Mouse (Mus musculus) lung, postnatal 0 days (tissue): ENCODE data around the gene Gm45844.
"Not testable (repeated sequence)": the region's sequence is repeated elsewhere in the genome, so short reads cannot be mapped to it uniquely, and the experiment has no call there.

Experiments used
- CTCF ChIP-seq: IDR thresholded peaks from 2 replicates; pipeline ENCODE4 v1.5.1; 2016; ENCODE audit warnings: antibody characterized with exemption, mild to moderate bottlenecking
- EP300 ChIP-seq: IDR thresholded peaks from 2 replicates; pipeline ENCODE4 v1.6.1; 2016; ENCODE audit warnings: antibody characterized with exemption, mild to moderate bottlenecking, control low read depth

- not testable (repeated sequence) for TF ChIP-seq EP300, CTCF
Observed at GRCm38 (mm10) chr7:7277556-7277955, 533 bp downstream of the Gm45844 start.
